Mouse (Mus musculus) erythroblast, embryonic 14.5 days (primary cell): Measurements from ENCODE around the gene Med8. TPM values are rescaled to one million over a fixed set of nuclear protein-coding genes. Genes with fewer than 3 reads are reported as not detected.

Experiments
- H3K27me3 ChIP-seq: 2 replicates; pipeline ENCODE4 v1.6.1; 2012; ENCODE audit warnings: inconsistent platforms; ENCODE audit not compliant: control insufficient read depth
- H3K36me3 ChIP-seq: 2 replicates; pipeline ENCODE4 v1.6.1; 2012; ENCODE audit warnings: mild to moderate bottlenecking, inconsistent platforms; ENCODE audit not compliant: control insufficient read depth
- H3K4me1 ChIP-seq: 2 replicates; pipeline ENCODE4 v1.6.1; 2012; ENCODE audit warnings: inconsistent platforms; ENCODE audit not compliant: control insufficient read depth
- H3K4me3 ChIP-seq: replicated peaks from 2 replicates; pipeline ENCODE3; 2012; ENCODE audit warnings: moderate library complexity, mild to moderate bottlenecking, inconsistent platforms
- H3K9me3 ChIP-seq: 2 replicates; pipeline ENCODE4 v1.6.1; 2012; ENCODE audit warnings: low read length, inconsistent platforms, mixed read lengths; ENCODE audit not compliant: control insufficient read depth
- GATA1 ChIP-seq: IDR thresholded peaks from 2 replicates; pipeline ENCODE4 v1.6.1; 2012; ENCODE audit warnings: low read length, inconsistent platforms, mixed read lengths
- TAL1 ChIP-seq: IDR thresholded peaks from 3 replicates; pipeline ENCODE4 v1.6.1; 2012; ENCODE audit warnings: low read length, inconsistent platforms, mixed read lengths
- polyA plus RNA-seq: library from polyadenylated mRNA; stranded (reverse); fragments of >175 nt; gene quantifications from 2 replicates; pipeline ENCODE4 v1.2.3, GENCODE M21; 2012

The Med8 gene
- polyA plus RNA-seq, 1 experiment = 6.4 TPM

- TF ChIP-seq TAL1 = no peak
- no peak for TF ChIP-seq GATA1
- Histone ChIP-seq H3K9me3 (no peaks in the 10 kb centered on the region), H3K4me1 (peaks cover 92% of the 10 kb centered on the region), H3K4me3 (peak overlapping the region; percentile 84), H3K36me3 (peaks cover 57% of the 10 kb centered on the region), H3K27me3 (no peaks in the 10 kb centered on the region)
Measured at GRCm38 (mm10) chr4:118427415-118427767, 18.3 kb downstream of the Med8 start.

DNA sequence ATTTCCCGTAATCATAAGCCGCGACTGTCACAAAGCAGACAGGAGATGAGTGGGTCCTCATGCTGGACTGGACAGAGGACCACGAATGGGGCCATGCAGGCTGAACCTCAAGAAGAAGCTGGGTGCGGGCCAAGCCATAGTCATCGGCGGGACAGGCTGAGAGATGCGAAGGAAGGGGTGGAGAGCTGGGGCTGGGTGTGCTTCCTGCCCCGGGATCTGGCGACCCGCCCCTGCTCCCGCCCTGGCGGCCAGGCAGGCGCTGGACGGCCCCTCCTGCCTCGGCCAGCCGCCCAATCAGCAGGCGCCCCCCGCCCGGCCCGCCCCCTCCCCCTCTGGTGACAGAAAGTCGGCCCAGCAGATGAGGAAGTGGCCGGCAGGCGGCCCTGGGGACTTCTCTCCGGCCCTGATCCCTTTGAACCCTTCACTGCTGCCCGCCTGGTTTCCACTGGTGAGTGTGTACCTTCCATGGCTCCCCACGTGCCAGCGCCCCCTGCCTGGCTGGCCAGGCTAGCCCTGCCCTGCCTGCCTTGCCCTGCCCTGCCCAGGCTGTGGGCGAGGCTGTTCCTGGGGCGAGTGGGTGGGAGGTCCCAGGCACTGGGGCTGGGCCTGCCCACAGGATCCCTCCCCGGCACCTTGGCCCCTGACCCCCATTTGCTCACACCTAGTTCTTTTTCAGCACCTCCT lies 18.8 kb downstream of the Med8 start, which contains the start of gene Elovl1:
TSS of gene Elovl1 (plus strand) at position 326 of the 684 bp plus-strand sequence.
- Histone ChIP-seq H3K9me3 (no peaks in the 10 kb centered on the region), H3K4me3 (peak within 1 kb of the TSS; percentile 84), H3K4me1 (peaks cover 97% of the 10 kb centered on the region), H3K27me3 (no peaks in the 10 kb centered on the region), H3K36me3 (peaks cover 63% of the 10 kb centered on the region)
- no peak for TF ChIP-seq TAL1
- TF ChIP-seq GATA1 = no peak

GRCm38 (mm10) chr4:118428531-118429214 lies 19.5 kb downstream of the Med8 start:
- H3K4me3 ChIP-seq = peak overlapping the region; percentile 84
- peaks cover 98% of the 10 kb centered on the region for H3K4me1 ChIP-seq
- TF ChIP-seq GATA1 (peak; percentile 67), TAL1 (no peak)
- H3K27me3 ChIP-seq = no peaks in the 10 kb centered on the region
- H3K9me3 ChIP-seq = no peaks in the 10 kb centered on the region
- peaks cover 64% of the 10 kb centered on the region for H3K36me3 ChIP-seq

GRCm38 (mm10) chr4:118429215-118429895 lies 20.2 kb downstream of the Med8 start:
- peaks cover 98% of the 10 kb centered on the region for H3K4me1 ChIP-seq
- H3K36me3 ChIP-seq = peaks cover 67% of the 10 kb centered on the region
- no peaks in the 10 kb centered on the region for H3K27me3 ChIP-seq
- peak overlapping the region; percentile 84 for H3K4me3 ChIP-seq
- TF ChIP-seq TAL1 = no peak
- no peak for TF ChIP-seq GATA1
- H3K9me3 ChIP-seq = no peaks in the 10 kb centered on the region

- no peaks in the 10 kb centered on the region for H3K27me3 ChIP-seq
- no peaks in the 10 kb centered on the region for H3K9me3 ChIP-seq
- peaks cover 85% of the 10 kb centered on the region for H3K36me3 ChIP-seq
- peaks cover 88% of the 10 kb centered on the region for H3K4me1 ChIP-seq
- peak overlapping the region; percentile 10 for H3K4me3 ChIP-seq
- no peak for TF ChIP-seq GATA1
- no peak for TF ChIP-seq TAL1
Measured at GRCm38 (mm10) chr4:118432332-118432731, 23.2 kb downstream of the Med8 start.

GRCm38 (mm10) chr4:118436820-118437603 lies 27.9 kb downstream of the Med8 start, which contains the start of gene Cdc20:
Gene Cdc20 (minus strand): TSS chr4:118437352.
- TF ChIP-seq TAL1 (no peak), GATA1 (no peak)
- peaks cover 53% of the 10 kb centered on the region for H3K4me1 ChIP-seq
- H3K9me3 ChIP-seq = no peaks in the 10 kb centered on the region
- H3K36me3 ChIP-seq = peaks cover 49% of the 10 kb centered on the region
- H3K4me3 ChIP-seq = peak within 1 kb of the TSS; percentile 90
- no peaks in the 10 kb centered on the region for H3K27me3 ChIP-seq

GRCm38 (mm10) chr4:118437829-118438253 lies 28.7 kb downstream of the Med8 start:
- H3K4me3 ChIP-seq = peak overlapping the region; percentile 90
- H3K27me3 ChIP-seq = no peaks in the 10 kb centered on the region
- TF ChIP-seq GATA1 = no peak
- TF ChIP-seq TAL1 = no peak
- H3K36me3 ChIP-seq = peaks cover 41% of the 10 kb centered on the region
- H3K4me1 ChIP-seq = peaks cover 44% of the 10 kb centered on the region
- H3K9me3 ChIP-seq = no peaks in the 10 kb centered on the region

DNA sequence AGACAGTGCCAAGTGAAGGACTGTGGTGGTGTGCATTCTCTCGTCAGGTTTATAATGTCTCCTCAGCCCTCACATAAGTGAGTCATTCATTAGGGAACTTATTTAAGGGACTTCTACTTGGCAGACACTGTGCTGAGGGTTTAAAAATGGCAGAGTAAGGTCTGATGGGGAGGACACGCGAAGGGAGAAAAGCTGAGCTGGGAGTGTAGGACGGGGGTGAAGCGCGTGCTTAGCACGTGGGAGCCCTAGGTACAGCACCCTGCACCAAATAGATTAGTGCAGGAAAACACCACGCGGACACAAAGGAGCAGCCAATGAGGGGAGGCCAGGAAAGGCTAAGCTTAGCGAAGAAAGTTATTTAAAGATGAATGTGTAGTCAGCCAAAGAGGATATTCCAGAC lies 36.0 kb downstream of the Med8 start:
- H3K9me3 ChIP-seq = no peaks in the 10 kb centered on the region
- peaks cover 2% of the 10 kb centered on the region; the same call in 1 of the 2 replicates for H3K27me3 ChIP-seq
- no peaks in the 10 kb centered on the region for H3K36me3 ChIP-seq

More for the DNA sequence above, 36.0 kb downstream of the Med8 start:
- Histone ChIP-seq H3K4me3 (no peak overlapping the region), H3K4me1 (peaks cover 5% of the 10 kb centered on the region)
- TF ChIP-seq GATA1 (no peak), TAL1 (no peak)
